Mouse (Mus musculus) thymus, adult 2 months (tissue): ENCODE measurements around the gene Slc1a7. TPM values are rescaled to one million over a fixed set of nuclear protein-coding genes. Genes with fewer than 3 reads are reported as not detected.

ENCODE experiments used
- DNase-seq: peaks from one replicate; pipeline ENCODE4 v3.0.0; 2021
- H3K27ac ChIP-seq: fragments of 200-500 bp; 2 replicates; pipeline ENCODE4 v1.5.1; 2012; ENCODE audit warnings: low read length, control low read depth; ENCODE audit not compliant: control insufficient read depth, insufficient read depth
- H3K27me3 ChIP-seq: fragments of 200-500 bp; 2 replicates; pipeline ENCODE4 v1.6.1; 2012; ENCODE audit warnings: mild to moderate bottlenecking, low read length, moderate library complexity, mixed read lengths; ENCODE audit not compliant: control insufficient read depth, insufficient read depth
- H3K36me3 ChIP-seq: fragments of 200-500 bp; 2 replicates; pipeline ENCODE4 v1.6.1; 2012; ENCODE audit warnings: mild to moderate bottlenecking, low read length, moderate library complexity; ENCODE audit not compliant: control insufficient read depth, insufficient read depth
- H3K4me1 ChIP-seq: fragments of 200-500 bp; replicated peaks from 2 replicates; pipeline ENCODE4 v1.6.1; 2012; ENCODE audit warnings: low read length; ENCODE audit not compliant: control insufficient read depth, insufficient read depth
- H3K4me3 ChIP-seq: fragments of 200-500 bp; 2 replicates; pipeline ENCODE4 v1.5.1; 2012; ENCODE audit warnings: mild to moderate bottlenecking, low read length, control low read depth, moderate library complexity; ENCODE audit not compliant: control insufficient read depth, insufficient read depth
- CTCF ChIP-seq: fragments of 200-500 bp; IDR thresholded peaks from 2 replicates; pipeline ENCODE4 v1.5.1; 2012; ENCODE audit warnings: mild to moderate bottlenecking, control low read depth, low read length, moderate library complexity, borderline replicate concordance; ENCODE audit not compliant: control insufficient read depth, poor library complexity, insufficient read depth; ENCODE audit errors: extremely low read depth
- POLR2A ChIP-seq: fragments of 200-500 bp; IDR thresholded peaks from 2 replicates; pipeline ENCODE4 v1.6.1; 2012; ENCODE audit warnings: mild to moderate bottlenecking, low read length, control low read depth, moderate library complexity; ENCODE audit not compliant: control insufficient read depth, poor library complexity, insufficient read depth; ENCODE audit errors: extremely low read depth
- WGBS: fragments of 180-500 bp; shearing (Covaris S2); methylation state at CpG from one replicate; pipeline ENCODE4 v1.1.7; 2018; 5-methylcytosine and 5-hydroxymethylcytosine counted together
- polyA plus RNA-seq: library from polyadenylated mRNA; depleted of rRNA; stranded (reverse); fragments of >200 nt; gene quantifications from 2 replicates; pipeline ENCODE4 v1.2.3, GENCODE M21; 2012; rRNA removed

The Slc1a7 gene
- polyA plus RNA-seq = 0.18 and 0.23 TPM in 2 replicates

DNA sequence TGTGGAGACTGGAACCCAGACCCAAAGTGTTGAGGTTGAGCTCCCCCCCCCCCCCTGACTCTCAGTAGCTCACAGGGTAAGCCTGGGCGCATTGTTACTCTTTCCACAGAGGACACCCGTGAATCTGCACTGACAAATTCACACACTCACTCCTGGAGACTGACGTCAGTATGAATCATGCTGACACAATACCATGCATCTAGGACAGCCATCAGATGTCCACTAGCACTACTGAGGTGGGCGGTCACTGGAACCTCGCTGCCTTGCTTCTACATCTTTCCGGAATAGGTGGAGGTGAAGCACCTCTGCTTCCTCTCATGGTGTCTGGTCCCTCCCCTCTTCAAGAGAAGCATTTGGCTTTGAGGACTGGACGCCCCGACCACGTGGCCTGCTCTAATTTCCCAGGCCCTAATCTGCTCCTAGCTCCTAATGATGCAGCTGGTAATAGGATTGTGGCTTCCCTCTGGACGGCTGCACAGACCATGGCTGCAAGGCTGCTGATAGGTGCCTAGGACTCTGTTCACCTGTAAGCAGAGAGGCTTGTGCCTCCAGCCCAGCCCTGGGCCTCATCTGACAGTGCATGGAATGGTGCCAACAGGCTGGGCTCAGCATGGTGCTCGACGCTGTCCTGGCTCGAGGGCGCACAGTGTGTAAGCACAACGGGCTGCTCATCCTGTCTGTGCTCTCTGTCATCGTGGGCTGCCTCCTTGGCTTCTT lies at the start of gene Slc1a7:
Gene Slc1a7, plus strand, starts transcription at position 367 of the 717 bp plus-strand sequence.
- Histone ChIP-seq H3K36me3 (no peaks in the 10 kb centered on the region), H3K4me3 (no peak within 1 kb of the TSS), H3K27ac (no peak within 1 kb of the TSS), H3K4me1 (peaks cover 4% of the 10 kb centered on the region), H3K27me3 (no peaks in the 10 kb centered on the region)
- WGBS = 85% methylated on average over 16 of the region's 16 CpGs
- TF ChIP-seq CTCF (no peak), POLR2A (no peak)
- DNase-seq = no peak

DNA sequence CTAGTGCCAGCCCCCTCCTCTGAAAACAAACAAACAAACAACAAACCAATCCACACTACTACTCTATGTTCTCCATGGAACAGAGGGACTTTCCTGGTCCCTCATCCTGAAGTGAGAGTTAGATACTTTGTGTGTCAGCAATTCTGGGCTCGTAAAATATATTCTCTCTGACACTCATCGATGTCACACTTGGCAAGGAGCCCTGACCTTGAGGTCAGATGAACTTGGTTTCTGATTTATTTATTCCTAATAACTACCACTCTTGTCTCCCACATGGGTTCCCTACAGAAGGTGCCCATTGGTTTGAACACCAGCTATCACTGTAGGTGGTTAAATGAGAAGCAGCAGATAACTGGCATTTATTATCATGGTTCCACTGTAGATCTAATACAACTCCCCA lies 47.8 kb upstream of the Slc1a7 start:
- 94% methylated on average over 2 of the region's 2 CpGs for WGBS
- no peak overlapping the region for H3K27ac ChIP-seq

DNA sequence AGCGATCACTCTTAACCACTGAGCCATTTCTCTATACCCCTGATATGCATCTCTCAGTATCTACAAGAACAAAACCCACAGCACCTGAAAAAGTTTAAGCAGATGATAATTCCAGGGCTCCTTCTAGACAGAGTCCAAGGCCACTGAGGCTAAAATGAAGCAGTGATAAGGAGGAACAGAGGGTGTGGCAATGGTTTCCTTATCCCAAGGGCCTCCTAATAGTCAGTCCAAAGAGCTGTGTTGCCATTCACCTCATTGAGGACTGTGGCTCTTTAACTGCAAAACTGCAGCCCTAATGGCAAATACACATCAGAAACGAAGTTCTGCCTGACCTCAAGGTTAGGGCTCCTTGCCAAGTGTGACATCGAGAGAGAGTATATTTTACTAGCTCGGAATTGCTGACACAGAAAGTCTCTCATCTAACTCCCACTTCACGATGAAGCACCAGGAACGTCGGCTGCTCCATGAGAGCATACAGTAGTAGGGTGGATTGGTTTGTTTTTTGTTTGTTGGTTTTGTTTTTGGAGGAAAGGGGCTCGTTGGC lies 46.9 kb upstream of the Slc1a7 start:
- Histone ChIP-seq H3K27me3 (no peaks in the 10 kb centered on the region), H3K36me3 (no peaks in the 10 kb centered on the region), H3K27ac (no peak overlapping the region), H3K4me1 (peaks cover 8% of the 10 kb centered on the region), H3K4me3 (no peak overlapping the region)
- TF ChIP-seq CTCF = no peak
- no peak for TF ChIP-seq POLR2A
- 80% methylated on average over 8 of the region's 8 CpGs for WGBS
- DNase-seq = no peak

More for the DNA sequence above, 47.8 kb upstream of the Slc1a7 start:
- H3K4me3 ChIP-seq = no peak overlapping the region
- H3K4me1 ChIP-seq = peaks cover 8% of the 10 kb centered on the region
- H3K27me3 ChIP-seq = no peaks in the 10 kb centered on the region
- no peak for DNase-seq
- TF ChIP-seq CTCF (no peak), POLR2A (no peak)
- no peaks in the 10 kb centered on the region for H3K36me3 ChIP-seq

DNA sequence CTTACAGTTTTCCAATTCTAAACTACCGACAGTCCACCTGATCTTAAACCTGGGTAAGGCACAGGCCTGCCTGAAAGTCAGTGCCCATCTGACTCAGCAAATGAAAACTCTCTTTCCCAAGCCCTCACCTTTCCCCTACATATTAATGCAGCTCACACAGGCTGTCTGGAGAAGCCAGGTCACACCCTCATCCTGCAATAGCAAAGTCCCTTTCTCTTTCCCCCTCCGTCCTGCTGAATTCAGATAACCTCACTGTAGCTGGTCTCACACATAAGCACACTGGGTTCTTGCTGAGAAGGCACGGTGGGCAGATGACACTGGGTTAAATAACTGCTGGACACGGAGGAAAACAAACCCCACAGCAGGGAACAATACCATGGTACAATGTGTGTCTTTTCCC lies 46.2 kb upstream of the Slc1a7 start:
- no peak overlapping the region for H3K4me3 ChIP-seq
- no peaks in the 10 kb centered on the region for H3K27me3 ChIP-seq
- no peak for DNase-seq
- 71% methylated on average over 4 of the region's 4 CpGs for WGBS
- H3K27ac ChIP-seq = no peak overlapping the region
- TF ChIP-seq CTCF (no peak), POLR2A (no peak)
- H3K4me1 ChIP-seq = peaks cover 8% of the 10 kb centered on the region
- no peaks in the 10 kb centered on the region for H3K36me3 ChIP-seq

DNA sequence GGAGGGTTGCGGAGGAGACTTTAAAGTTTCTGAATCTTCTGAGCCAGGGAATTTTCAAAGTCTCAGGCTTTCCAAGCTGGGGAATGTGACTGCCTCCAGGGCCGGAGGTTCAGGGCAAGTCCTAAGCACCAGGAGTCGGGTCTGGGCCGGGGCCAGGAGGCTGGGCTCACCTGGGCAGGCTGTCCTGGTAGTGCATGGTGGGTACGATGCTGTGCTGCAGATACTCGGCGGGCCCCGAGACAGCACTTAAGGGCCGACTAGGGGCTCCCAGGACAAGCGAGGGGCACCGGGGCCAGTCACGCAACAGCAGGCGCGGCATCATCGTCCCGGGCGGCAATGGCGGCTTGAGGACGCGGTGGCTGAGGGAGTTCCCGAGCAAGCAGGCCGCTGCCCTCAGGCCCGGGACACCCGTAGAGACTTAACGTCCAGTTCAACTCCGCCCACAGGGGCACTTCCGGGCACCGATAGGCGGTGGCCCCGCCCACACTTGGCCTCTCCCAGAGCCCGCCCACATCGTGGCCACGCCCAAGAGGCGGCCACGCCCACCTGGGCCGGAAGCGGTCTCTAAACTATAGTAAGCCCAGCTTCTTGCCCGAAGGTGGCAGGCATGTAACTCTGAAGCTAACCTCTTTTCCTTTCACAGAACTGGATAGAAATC lies 44.9 kb upstream of the Slc1a7 start, which contains the start of gene Cpt2:
Gene Cpt2, minus strand, starts transcription at position 466 of the 658 bp plus-strand sequence.
- peak; percentile 92 for DNase-seq

DNA sequence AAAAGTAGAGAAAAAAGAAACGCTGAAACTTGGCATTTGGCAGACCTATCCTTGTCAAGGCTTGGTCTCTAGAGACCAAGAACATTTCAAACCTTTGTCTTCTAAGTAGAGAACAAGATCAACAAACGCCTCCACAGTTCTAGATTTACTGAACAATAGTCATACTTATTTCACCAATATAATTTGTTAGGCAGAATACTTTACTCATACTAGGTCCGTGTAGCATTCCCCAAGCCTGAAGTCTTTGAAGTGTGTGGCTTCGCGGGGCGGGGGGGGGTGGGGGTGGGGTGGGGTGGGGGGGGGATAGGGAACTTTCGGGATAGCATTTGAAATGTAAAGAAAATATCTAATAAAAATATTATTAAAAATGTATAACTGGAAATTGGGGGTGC lies 44.3 kb upstream of the Slc1a7 start:
- Histone ChIP-seq H3K4me3 (no peak overlapping the region), H3K36me3 (no peaks in the 10 kb centered on the region), H3K4me1 (peaks cover 8% of the 10 kb centered on the region), H3K27ac (no peak overlapping the region), H3K27me3 (no peaks in the 10 kb centered on the region)
- DNase-seq = no peak
- 30% methylated on average over 7 of the region's 7 CpGs for WGBS
- no peak for TF ChIP-seq POLR2A
- no peak for TF ChIP-seq CTCF

More for the DNA sequence above, 44.9 kb upstream of the Slc1a7 start, which contains the start of gene Cpt2:
- Histone ChIP-seq H3K27ac (no peak within 1 kb of the TSS), H3K27me3 (no peaks in the 10 kb centered on the region), H3K4me1 (peaks cover 8% of the 10 kb centered on the region), H3K36me3 (no peaks in the 10 kb centered on the region), H3K4me3 (peak within 1 kb of the TSS; percentile 76)
- TF ChIP-seq CTCF (peak; percentile 69; the same call in 1 of the 2 replicates), POLR2A (peak; percentile 30; the same call in 1 of the 2 replicates)
- WGBS = 2% methylated on average over 38 of the region's 38 CpGs
